Mouse (Mus musculus) monocyte, adult 2 months (primary cell): ENCODE results near the gene Ccdc146.
"Not testable (repeated sequence)": the region's sequence is repeated elsewhere in the genome, so short reads cannot be mapped to it uniquely, and the experiment has no call there.

ENCODE experiments used
- DNase-seq, 2 experiments: peaks; one replicate each; pipeline ENCODE4 v3.0.0; 2022; ENCODE audit warnings: low spot score in 2 of 2, low read depth in 1 of 2

Gene Ccdc146

GRCm38 (mm10) chr5:21332119-21332518 lies 92.4 kb downstream of the Ccdc146 start:
- DNase-seq: peak; percentile 14 to 18

GRCm38 (mm10) chr5:21331656-21332055 lies 92.8 kb downstream of the Ccdc146 start:
- no peak for DNase-seq

DNA sequence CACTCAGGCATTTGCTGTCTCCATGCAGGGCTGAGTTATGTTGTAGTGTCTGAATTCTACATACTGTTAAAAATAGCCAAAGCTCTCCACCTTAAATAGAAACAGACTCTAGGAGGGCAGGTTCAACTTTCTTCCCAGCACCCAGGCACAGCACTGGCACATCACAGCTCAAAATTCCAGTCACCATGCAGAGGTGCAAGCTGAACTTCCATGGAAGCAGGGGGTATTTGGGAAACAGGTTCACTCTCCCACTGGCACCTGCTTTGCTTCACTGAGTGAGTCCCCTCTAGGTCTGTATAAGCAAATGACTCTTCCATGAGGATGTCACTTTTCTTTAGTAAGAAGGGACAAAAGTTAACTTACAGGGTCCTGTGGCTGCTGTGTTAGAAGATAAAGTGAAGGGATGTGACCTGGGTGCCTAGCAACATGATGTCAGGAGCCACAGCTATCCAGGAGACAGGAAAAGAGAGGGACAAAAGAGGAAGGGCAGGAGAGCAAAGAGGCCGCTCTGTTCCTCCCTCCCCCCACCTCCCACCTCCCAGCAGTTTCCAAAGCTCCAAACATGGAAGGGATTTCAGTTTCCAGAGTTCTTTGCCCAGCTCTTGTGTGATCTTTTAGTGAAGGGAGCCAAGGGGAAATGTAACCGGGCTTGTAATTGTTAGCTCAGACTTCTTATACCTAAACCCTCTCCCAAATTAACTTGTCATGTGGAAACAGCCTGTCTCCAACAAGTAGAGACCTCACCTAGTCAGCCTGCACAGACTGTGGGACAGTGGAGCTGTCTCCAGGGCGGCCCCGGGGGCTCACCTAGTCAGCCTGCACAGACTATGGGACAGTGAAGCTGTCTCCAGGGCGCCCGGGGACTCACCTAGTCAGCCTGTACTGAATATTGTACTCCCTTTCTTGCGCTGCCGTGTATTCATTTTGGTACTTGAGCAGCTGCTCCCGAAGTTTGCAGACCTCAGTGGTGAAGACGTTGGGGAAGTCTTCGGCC lies 94.5 kb downstream of the Ccdc146 start:
- no peak for DNase-seq

DNA sequence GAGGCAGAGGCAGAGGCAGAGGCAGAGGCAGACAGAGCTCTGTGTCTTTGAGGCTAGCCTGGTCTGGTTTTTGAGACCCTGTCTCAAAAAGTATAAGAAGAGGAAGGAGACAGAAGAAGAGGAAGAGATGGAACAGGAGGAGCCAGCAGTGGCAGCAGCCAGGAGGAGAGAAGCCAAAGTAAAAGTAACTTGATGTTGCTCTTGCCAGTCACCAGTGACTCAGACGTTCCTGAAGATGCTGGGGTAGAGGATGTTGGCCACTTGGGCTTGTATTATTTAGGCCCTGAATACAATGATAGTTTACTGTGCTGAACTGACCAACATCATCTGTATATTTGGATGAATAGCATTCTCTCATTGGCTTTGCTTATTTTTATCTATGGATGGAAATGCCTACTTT lies 95.9 kb downstream of the Ccdc146 start:
- no peak for DNase-seq

DNA sequence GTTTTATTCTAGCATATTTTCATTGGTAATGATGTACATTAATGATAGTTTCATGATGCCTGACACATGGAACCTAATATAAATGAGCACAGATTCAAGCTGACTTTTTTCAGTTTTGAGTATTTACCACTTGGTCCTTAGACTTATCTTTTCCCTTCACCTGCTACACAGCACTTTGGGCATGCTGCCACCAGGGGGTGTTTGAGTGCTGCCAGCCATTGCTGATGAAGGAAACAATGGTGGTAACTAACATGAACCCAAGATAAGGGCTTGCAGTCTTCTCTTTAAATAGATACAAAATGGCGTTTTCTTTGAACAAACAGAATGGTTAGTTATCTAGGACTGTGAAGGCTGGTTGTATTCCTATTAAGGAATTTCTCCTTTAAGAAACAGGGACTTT lies 98.0 kb downstream of the Ccdc146 start:
- DNase-seq: peak; percentile 39 to 76

DNA sequence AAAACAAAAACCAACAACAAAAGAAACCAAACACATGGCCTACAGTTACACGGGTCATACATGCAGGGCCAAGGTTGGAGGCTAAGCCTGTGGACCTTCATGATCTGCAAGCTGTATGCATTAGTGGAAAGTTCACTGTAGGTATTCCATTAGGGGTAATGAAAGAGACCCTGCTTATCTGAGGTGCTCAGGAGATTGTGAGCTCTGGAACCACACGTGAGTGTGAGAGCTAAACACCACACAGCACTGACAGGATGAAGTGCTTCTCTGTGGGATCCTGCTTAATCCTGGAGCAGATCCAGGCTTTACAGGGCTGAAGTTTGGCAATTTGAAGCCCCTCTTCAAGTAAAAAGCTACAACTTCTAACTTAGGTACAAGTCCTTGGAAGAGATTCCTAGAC lies 104.3 kb downstream of the Ccdc146 start:
- no peak for DNase-seq

DNA sequence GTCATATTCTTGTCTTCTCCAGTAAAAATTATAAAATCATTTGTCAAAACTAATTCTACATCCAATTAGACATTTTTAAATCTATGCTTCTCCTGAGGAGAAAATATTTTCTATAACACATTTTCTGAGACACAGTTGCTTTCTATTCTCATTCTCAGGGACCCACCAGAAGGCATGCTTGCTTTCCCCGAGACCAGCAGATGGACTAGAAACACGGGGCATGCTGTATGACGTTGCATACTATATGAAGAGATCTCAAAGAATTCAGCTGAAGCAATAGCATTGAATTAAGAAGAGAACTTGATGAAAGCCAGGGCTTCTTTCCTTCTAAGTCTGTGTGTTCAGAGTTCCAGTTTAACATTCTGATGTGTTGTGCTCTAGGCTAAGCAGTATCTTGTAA lies 109.8 kb downstream of the Ccdc146 start:
- DNase-seq: no peak

DNA sequence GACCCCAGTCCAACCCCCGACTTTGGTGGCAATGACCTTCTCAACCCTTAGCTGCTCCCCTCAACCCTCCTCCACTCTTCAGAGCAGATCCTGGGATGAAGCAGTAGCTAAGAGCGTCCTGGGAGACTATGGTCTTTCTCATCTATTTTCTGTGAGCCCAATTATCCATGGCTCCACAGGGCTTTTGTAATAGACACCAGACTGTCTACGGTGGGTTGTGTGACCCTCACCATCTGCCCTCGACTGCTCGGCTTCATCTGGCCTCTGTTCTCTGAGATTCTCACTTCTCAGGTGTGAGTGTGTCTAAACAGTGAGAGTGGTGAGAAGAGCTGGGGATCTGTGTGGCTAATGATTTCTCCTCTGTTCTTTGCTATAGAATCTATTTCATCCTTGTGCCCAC lies 117.3 kb downstream of the Ccdc146 start:
- DNase-seq: no peak

GRCm38 (mm10) chr5:21301011-21301410 lies 123.5 kb downstream of the Ccdc146 start:
- no peak for DNase-seq

GRCm38 (mm10) chr5:21300058-21300457 lies 124.4 kb downstream of the Ccdc146 start:
- DNase-seq: no peak

DNA sequence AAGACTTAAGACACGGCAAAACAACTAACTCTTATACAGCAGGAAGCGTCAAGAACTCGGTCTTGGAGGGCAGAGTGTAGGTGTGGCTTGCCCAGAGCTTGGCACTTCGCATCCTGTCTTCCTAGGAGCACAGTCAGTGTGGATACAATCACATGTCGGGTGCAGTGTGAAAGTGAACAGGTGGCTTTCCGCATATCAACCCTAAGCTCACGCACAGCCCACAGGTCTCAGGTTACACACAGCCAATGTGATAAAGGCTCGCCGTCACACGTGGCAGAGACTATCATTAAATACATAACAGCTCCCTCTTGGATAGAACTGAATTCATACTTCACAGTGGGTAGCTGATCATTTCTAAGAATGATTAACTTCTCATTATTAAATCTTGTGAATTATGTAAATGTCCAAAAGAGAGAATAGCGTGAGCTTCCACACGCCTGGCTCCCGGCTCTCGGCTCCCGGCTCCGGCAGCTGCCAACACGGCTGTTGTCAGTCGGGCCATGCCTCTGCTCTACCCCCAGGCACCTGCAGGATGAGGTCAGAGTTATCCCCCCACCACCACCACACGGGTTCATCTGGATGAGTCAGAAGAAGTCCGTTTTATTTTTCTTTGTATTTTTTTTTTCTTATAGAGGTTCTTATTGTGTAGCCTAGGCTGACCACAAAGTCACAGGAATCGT lies 125.3 kb downstream of the Ccdc146 start:
- DNase-seq: no peak

GRCm38 (mm10) chr5:21295683-21296082 lies 128.8 kb downstream of the Ccdc146 start:
- DNase-seq: no peak

DNA sequence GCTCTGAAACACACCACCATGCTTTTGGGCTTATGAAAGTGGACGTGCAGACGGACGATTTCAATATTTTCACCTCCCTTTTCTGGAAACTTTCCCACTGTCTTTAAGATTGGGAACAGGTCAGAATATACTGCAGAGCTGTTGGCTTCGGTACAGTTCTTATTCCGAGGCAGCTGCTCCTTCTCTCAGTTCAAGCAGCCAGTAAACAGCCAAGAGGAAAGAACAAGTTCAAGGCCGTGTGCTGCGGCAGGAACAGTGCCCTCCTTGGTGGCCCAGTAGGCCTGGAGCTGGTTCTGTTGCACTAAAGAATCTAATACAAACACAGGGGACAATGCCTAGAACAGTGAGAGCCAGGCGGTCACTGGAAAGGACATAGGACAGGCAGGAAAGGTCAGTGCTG lies 133.9 kb downstream of the Ccdc146 start:
- DNase-seq: no peak

DNA sequence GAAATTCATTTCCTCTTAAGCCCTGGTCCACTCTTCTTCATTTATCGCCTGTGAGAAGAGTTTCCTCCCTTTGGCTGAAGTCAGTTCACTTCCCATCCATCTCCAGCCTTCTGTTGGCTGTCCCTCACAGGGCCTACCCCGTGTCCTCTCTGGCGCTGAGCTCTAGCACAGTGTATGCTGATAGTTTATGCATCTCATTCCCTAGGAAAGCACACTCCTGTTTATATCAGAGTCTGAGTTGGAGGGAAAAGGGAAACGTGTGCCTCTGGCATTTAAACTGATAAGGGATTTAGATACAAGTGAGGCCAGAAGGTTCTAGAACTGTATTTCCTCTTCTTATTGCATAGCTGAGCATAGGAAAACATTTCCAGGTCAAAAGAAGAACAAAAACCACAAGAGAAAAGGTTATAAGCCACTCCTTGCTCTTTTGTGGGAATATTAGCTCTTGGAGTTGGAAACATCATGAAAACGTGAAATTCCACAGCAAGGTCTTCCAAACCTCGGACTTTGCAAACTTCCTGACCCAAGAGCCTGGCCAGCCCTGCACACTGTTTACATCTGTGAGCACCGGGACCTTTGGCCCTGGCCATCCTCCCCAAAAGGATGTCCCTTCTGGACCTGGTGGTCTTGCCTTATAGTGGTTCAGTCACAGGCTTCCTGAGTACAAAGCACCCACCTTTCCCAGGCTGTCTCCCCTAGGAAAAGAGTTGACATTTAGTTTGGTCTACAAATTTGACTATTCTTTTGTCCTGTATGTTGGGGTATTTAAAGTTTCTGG lies 135.6 kb downstream of the Ccdc146 start:
- DNase-seq: no peak

DNA sequence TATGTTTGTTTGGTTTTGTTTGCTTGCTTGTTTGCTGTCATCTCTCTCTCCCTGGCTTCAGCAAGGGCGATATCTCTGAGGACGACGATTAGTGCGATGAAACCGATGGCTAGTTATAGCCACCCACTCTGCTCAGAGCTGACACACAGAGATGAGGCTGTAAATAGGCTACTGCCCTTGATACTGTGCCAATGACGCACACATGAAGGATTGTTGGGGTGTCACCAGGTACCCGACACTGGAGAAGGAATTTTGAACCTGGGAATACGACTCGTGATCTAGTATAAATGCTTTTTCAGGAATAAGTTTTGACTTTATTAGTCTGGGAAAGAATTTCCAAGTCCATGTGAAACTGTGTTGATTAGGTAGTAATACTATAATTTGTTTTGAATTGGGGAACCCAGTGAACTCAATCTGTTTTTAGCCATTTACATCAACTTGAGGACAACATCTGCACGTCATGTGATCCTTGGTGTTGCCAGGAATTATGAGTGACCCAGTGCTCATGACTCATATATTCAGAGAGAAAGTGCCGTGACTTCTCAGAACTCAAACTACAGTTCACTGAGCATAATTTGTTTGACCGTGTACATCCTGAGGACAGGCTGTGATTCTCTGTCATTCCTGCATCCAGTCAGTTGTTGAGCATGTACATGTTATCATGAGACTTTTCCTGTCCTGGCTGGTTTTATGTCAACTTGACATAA lies 141.0 kb downstream of the Ccdc146 start:
- DNase-seq: no peak

GRCm38 (mm10) chr5:21277685-21278084 lies 146.8 kb downstream of the Ccdc146 start:
- not testable (repeated sequence) for DNase-seq

- DNase-seq: no peak
Observed at GRCm38 (mm10) chr5:21271386-21272354, 152.8 kb downstream of the Ccdc146 start.

GRCm38 (mm10) chr5:21270756-21271155 lies 153.7 kb downstream of the Ccdc146 start:
- no peak for DNase-seq

DNA sequence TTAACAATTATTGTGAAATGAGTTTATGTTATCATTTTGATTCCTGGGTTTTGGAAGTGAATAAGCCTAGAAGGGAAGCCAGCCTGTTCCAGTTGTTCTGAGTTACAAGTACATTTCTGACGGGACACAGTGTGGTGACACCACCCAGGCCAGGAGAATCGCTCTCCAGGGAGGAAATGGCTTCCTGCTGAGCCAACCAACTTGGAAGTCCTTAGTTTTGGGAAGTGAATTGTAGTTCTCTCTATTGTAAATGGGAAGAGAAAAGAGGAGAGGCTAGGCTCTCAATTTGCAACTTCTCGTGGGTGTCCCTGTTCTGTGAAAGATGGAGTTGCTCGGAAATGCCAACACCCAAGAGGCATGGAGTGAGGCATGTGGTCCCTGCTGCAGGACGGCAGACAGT lies 155.0 kb downstream of the Ccdc146 start:
- DNase-seq: no peak

DNA sequence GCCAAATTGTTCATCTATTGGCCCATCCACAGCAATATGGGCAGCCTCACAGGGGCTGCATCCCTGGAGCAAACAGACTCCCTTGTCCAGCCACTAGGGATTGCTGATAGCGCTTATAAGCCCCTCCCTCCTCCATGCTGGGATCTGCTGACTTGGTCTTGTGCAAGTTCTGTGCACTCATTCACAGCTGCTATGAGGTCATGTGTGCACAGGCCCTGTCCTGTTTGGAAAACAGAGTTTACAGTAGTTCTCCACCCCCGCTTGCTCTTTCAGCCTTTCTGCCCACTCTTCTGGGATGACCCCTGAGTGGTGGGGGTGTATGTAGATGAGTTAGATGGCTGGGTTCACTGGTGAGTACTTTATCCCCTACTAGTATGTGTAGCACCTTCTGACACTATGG lies 157.4 kb downstream of the Ccdc146 start:
- no peak for DNase-seq
